Mouse (Mus musculus) spleen, postnatal 14 days (tissue): ENCODE results near the gene Cyp2w1.
"Not testable (repeated sequence)": the region's sequence is repeated elsewhere in the genome, so short reads cannot be mapped to it uniquely, and the experiment has no call there.

Source experiments
- DNase-seq, 2 experiments: peaks; one replicate each; pipeline ENCODE4 v3.0.0; 2021 to 2022; ENCODE audit warnings: low spot score in 2 of 2

Cyp2w1 gene

GRCm38 (mm10) chr5:139332590-139333272 is 19.7 kb upstream of the Cyp2w1 start:
- no peak for DNase-seq

- DNase-seq = no peak
Observed at GRCm38 (mm10) chr5:139333301-139334013, 19.0 kb upstream of the Cyp2w1 start.

- DNase-seq = not testable (repeated sequence)
Observed at GRCm38 (mm10) chr5:139334394-139334793, 18.0 kb upstream of the Cyp2w1 start.

- DNase-seq = no peak
Observed at GRCm38 (mm10) chr5:139335634-139336033, 16.8 kb upstream of the Cyp2w1 start.

GRCm38 (mm10) chr5:139337826-139338370 is 14.5 kb upstream of the Cyp2w1 start:
- DNase-seq = no peak

GRCm38 (mm10) chr5:139338403-139338802 is 14.0 kb upstream of the Cyp2w1 start:
- DNase-seq = no peak

GRCm38 (mm10) chr5:139338891-139339290 is 13.5 kb upstream of the Cyp2w1 start:
- no peak for DNase-seq

GRCm38 (mm10) chr5:139344021-139344686 is 8.3 kb upstream of the Cyp2w1 start:
- DNase-seq = peak; percentile 67 to 78

GRCm38 (mm10) chr5:139344687-139345363 is 7.6 kb upstream of the Cyp2w1 start:
- peak; percentile 96 to 97 for DNase-seq

- no peak for DNase-seq
Observed at GRCm38 (mm10) chr5:139345364-139345714, 7.1 kb upstream of the Cyp2w1 start.

GRCm38 (mm10) chr5:139347225-139347624 is 5.2 kb upstream of the Cyp2w1 start:
- no peak for DNase-seq

GRCm38 (mm10) chr5:139349713-139350112 is 2.7 kb upstream of the Cyp2w1 start:
- no peak for DNase-seq

GRCm38 (mm10) chr5:139351134-139351533 is 1.3 kb upstream of the Cyp2w1 start, which contains the start of gene Cox19:
Gene Cox19 (minus strand): TSS chr5:139351418.
- no peak for DNase-seq

GRCm38 (mm10) chr5:139351628-139352027 is 789 bp upstream of the Cyp2w1 start:
- no peak for DNase-seq

- DNase-seq = no peak
Observed at GRCm38 (mm10) chr5:139353496-139353895, 1.1 kb downstream of the Cyp2w1 start.

GRCm38 (mm10) chr5:139353946-139354345 is 1.5 kb downstream of the Cyp2w1 start:
- DNase-seq = no peak

- DNase-seq = peak; percentile 59 to 71
Observed at GRCm38 (mm10) chr5:139355235-139355772, 2.9 kb downstream of the Cyp2w1 start.

- no peak for DNase-seq
Observed at GRCm38 (mm10) chr5:139358653-139359052, 6.2 kb downstream of the Cyp2w1 start.

GRCm38 (mm10) chr5:139359244-139359643 is 6.8 kb downstream of the Cyp2w1 start:
- no peak for DNase-seq

- DNase-seq = no peak
Observed at GRCm38 (mm10) chr5:139363858-139364257, 11.4 kb downstream of the Cyp2w1 start.

GRCm38 (mm10) chr5:139364260-139364910 is 12.0 kb downstream of the Cyp2w1 start:
- peak; percentile 81 to 89 for DNase-seq
